Mouse (Mus musculus) midbrain, embryonic 13.5 days (tissue): ENCODE measurements at regions not wholly inside any gene's neighbourhood (a gene's known extent, or its start where the extent isn't known, plus 50 kb on each side); places are given as distances from the start of the nearest gene placed in this dataset.
"Not testable (repeated sequence)": the region's sequence is repeated elsewhere in the genome, so short reads cannot be mapped to it uniquely, and the experiment has no call there.

Source experiments
- ATAC-seq: fragments of 200-750 bp; cut with Nextera tagmentation; 2 replicates; pipeline ENCODE4 v1.8.0; 2017; ENCODE audit warnings: mild to moderate bottlenecking, moderate TSS enrichment, moderate library complexity
- H3K27ac ChIP-seq: fragments of 300-500 bp; sonication (generic); 2 replicates; pipeline ENCODE4 v1.5.1; 2015; ENCODE audit warnings: inconsistent platforms, mild to moderate bottlenecking, moderate library complexity
- H3K27me3 ChIP-seq: fragments of 300-500 bp; sonication (generic); 2 replicates; pipeline ENCODE4 v1.6.1; 2015; ENCODE audit warnings: mild to moderate bottlenecking, inconsistent platforms
- H3K36me3 ChIP-seq: fragments of 300-500 bp; sonication (generic); 2 replicates; pipeline ENCODE4 v1.6.1; 2015; ENCODE audit warnings: mild to moderate bottlenecking, inconsistent platforms
- H3K4me1 ChIP-seq: fragments of 300-500 bp; sonication (generic); replicated peaks from 2 replicates; pipeline ENCODE4 v1.6.1; 2015; ENCODE audit warnings: inconsistent platforms
- H3K4me2 ChIP-seq: fragments of 300-500 bp; sonication (generic); replicated peaks from 2 replicates; pipeline ENCODE4 v1.6.1; 2015; ENCODE audit warnings: moderate library complexity, mild to moderate bottlenecking, inconsistent platforms
- H3K4me3 ChIP-seq: fragments of 300-500 bp; sonication (generic); replicated peaks from 2 replicates; pipeline ENCODE4 v1.5.1; 2015; ENCODE audit warnings: mild to moderate bottlenecking, inconsistent platforms
- H3K9ac ChIP-seq: fragments of 300-500 bp; sonication (generic); replicated peaks from 2 replicates; pipeline ENCODE4 v1.6.1; 2015; ENCODE audit warnings: mild to moderate bottlenecking, inconsistent platforms
- H3K9me3 ChIP-seq: fragments of 300-500 bp; sonication (generic); 2 replicates; pipeline ENCODE4 v1.6.1; 2016; ENCODE audit warnings: mild to moderate bottlenecking, inconsistent platforms
- WGBS: fragments of 180-500 bp; shearing (Covaris S2); methylation state at CpG from one replicate; pipeline ENCODE4 v1.1.7; 2015; 5-methylcytosine and 5-hydroxymethylcytosine counted together

DNA sequence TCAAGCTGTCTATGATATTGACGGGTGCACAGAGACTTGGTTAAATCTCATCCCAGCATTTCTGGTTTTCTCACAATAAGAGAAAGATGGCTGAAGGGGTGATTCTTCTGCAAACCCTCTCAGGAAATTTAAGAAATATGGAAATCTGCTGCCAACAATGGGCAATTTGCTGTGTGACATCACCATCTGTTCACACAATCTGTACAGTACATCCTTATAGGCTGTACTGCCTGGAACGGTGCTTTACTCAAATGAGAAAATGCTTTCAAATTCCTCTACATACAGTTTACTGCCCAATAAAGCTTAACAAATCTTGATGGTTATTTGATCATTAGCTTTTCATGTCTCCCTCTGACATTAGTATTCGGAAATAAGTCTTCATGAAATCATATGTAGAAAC, 172.4 kb upstream of the Hsf2 start:
- H3K9ac ChIP-seq, result no peak overlapping the region
- H3K27me3 ChIP-seq, result no peaks in the 10 kb centered on the region
- WGBS, result 80% methylated on average over 3 of the region's 3 CpGs
- no peak overlapping the region for H3K27ac ChIP-seq
- no peaks in the 10 kb centered on the region for H3K36me3 ChIP-seq
- no peak overlapping the region for H3K4me2 ChIP-seq
- H3K4me1 ChIP-seq, result no peaks in the 10 kb centered on the region
- ATAC-seq, result no peak
- H3K4me3 ChIP-seq, result no peak overlapping the region
- no peaks in the 10 kb centered on the region for H3K9me3 ChIP-seq

DNA sequence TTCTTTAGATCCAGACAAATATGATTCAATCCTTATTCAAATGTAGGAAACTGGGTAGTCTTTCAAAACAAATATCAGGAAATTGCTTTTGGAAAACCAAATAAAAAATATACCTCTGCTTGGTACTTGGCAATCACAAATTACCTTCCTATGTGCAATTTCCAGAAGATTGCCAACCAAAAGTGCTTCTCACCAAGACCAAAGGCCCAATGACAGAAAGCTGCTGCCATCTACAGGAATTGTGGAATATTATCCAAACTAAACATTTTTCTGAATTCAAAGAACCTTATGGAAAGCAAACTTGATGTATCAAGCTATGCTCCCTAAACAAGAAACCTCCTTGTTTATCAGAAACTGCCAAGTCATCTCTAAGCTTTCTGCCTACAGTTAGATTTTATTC, 169.1 kb upstream of the Hsf2 start:
- Histone ChIP-seq H3K4me2 (no peak overlapping the region), H3K36me3 (no peaks in the 10 kb centered on the region), H3K27me3 (no peaks in the 10 kb centered on the region), H3K4me3 (no peak overlapping the region), H3K27ac (no peak overlapping the region), H3K9me3 (no peaks in the 10 kb centered on the region), H3K9ac (no peak overlapping the region), H3K4me1 (no peaks in the 10 kb centered on the region)
- no peak for ATAC-seq

DNA sequence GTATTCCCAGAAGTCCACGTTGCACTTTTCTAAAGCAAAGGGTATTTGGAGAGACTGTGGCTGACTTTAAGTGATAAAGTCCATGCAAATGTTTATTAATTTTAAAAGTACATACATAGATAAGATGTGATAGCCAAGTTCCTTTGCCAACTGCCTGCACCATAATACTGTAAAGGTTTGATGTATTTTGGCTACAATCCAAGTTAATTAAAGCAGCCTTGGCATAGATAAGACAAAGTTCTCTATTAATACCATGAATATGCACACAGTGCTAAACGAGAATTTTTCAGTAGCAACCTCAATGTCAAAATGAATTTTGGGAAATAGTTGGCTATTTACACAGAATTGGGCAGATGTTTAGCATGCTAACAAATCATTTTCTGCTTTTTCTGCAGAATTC, 167.0 kb upstream of the Hsf2 start:
- Histone ChIP-seq H3K36me3 (no peaks in the 10 kb centered on the region), H3K4me3 (no peak overlapping the region), H3K4me1 (no peaks in the 10 kb centered on the region), H3K4me2 (no peak overlapping the region), H3K9ac (no peak overlapping the region), H3K9me3 (no peaks in the 10 kb centered on the region), H3K27me3 (no peaks in the 10 kb centered on the region), H3K27ac (no peak overlapping the region)
- 61% methylated on average over 2 of the region's 2 CpGs for WGBS
- ATAC-seq, result no peak

GRCm38 (mm10) chr10:57322717-57323424, 163.3 kb upstream of the Hsf2 start:
- Histone ChIP-seq H3K27me3 (no peaks in the 10 kb centered on the region), H3K36me3 (no peaks in the 10 kb centered on the region), H3K27ac (no peak overlapping the region), H3K4me1 (no peaks in the 10 kb centered on the region), H3K9me3 (no peaks in the 10 kb centered on the region), H3K4me3 (no peak overlapping the region), H3K9ac (no peak overlapping the region), H3K4me2 (no peak overlapping the region)
- WGBS, result 73% methylated on average over 2 of the region's 2 CpGs
- ATAC-seq, result no peak

- Histone ChIP-seq H3K9ac (no peak overlapping the region), H3K4me1 (no peaks in the 10 kb centered on the region), H3K27me3 (no peaks in the 10 kb centered on the region), H3K4me3 (no peak overlapping the region), H3K27ac (no peak overlapping the region), H3K9me3 (no peaks in the 10 kb centered on the region), H3K36me3 (no peaks in the 10 kb centered on the region), H3K4me2 (no peak overlapping the region)
- ATAC-seq, result no peak
- 70% methylated on average over 1 of the region's 1 CpGs for WGBS
Measured at GRCm38 (mm10) chr10:57324226-57324625, 162.0 kb upstream of the Hsf2 start.

GRCm38 (mm10) chr10:57362781-57363180, 123.4 kb upstream of the Hsf2 start:
- H3K4me3 ChIP-seq, H3K4me1 ChIP-seq, H3K4me2 ChIP-seq, H3K27ac ChIP-seq, H3K9me3 ChIP-seq, ATAC-seq, H3K36me3 ChIP-seq, H3K27me3 ChIP-seq, H3K9ac ChIP-seq: not testable (repeated sequence)
- 98% methylated on average over 1 of the region's 1 CpGs for WGBS
